Mouse (Mus musculus): ENCODE data around the gene Sh3tc1.
A peak's percentile ranks its signal among the peaks of the same experiment; 100 is the strongest.

The Sh3tc1 gene

GRCm38 (mm10) chr5:35712517-35712916, 27.3 kb downstream of the Sh3tc1 start:
- no peak for TF ChIP-seq NANOG (IDR thresholded peaks at IDR 0.05; ENCODE audit: borderline replicate concordance, low read length)
- TF ChIP-seq CTCF (conservative IDR thresholded peaks at IDR 0.05; ENCODE audit: low read length) = no peak
- no peak for TF ChIP-seq POU5F1 (IDR thresholded peaks at IDR 0.05; ENCODE audit: borderline replicate concordance, low read length)
- H3K4me3 ChIP-seq (replicated peaks; ENCODE audit: low read length) = no peak overlapping the region

GRCm38 (mm10) chr5:35710931-35711330, 28.9 kb downstream of the Sh3tc1 start:
- peaks cover 57% of the 10 kb centered on the region for H3K4me1 ChIP-seq (replicated peaks; ENCODE audit: low read depth, low read length)

More at GRCm38 (mm10) chr5:35712517-35712916, 27.3 kb downstream of the Sh3tc1 start:
- Histone ChIP-seq H3K36me3 (ENCODE audit: insufficient read depth, low read length) (peaks cover 61% of the 10 kb centered on the region), H3K27me3 (ENCODE audit: insufficient read depth, low read length) (no peaks in the 10 kb centered on the region), H3K9me3 (ENCODE audit: low read length) (no peaks in the 10 kb centered on the region), H3K4me1 (replicated peaks; ENCODE audit: low read depth, low read length) (peaks cover 64% of the 10 kb centered on the region)

GRCm38 (mm10) chr5:35710481-35710880, 29.3 kb downstream of the Sh3tc1 start:
- no peak for TF ChIP-seq CTCF (conservative IDR thresholded peaks at IDR 0.05; ENCODE audit: low read length)
- no peak for TF ChIP-seq POU5F1 (IDR thresholded peaks at IDR 0.05; ENCODE audit: borderline replicate concordance, low read length)
- TF ChIP-seq NANOG (IDR thresholded peaks at IDR 0.05; ENCODE audit: borderline replicate concordance, low read length) = no peak

More at GRCm38 (mm10) chr5:35710931-35711330, 28.9 kb downstream of the Sh3tc1 start:
- Histone ChIP-seq H3K9me3 (ENCODE audit: low read length) (no peaks in the 10 kb centered on the region), H3K27me3 (ENCODE audit: insufficient read depth, low read length) (no peaks in the 10 kb centered on the region), H3K36me3 (ENCODE audit: insufficient read depth, low read length) (peaks cover 59% of the 10 kb centered on the region), H3K4me3 (replicated peaks; ENCODE audit: low read length) (no peak overlapping the region)
- TF ChIP-seq NANOG (IDR thresholded peaks at IDR 0.05; ENCODE audit: borderline replicate concordance, low read length) = no peak

GRCm38 (mm10) chr5:35705411-35705810, 34.4 kb downstream of the Sh3tc1 start:
- Histone ChIP-seq H3K27me3 (ENCODE audit: insufficient read depth, low read length) (no peaks in the 10 kb centered on the region), H3K4me1 (replicated peaks; ENCODE audit: low read depth, low read length) (peaks cover 53% of the 10 kb centered on the region), H3K9me3 (ENCODE audit: low read length) (no peaks in the 10 kb centered on the region), H3K36me3 (ENCODE audit: insufficient read depth, low read length) (peaks cover 46% of the 10 kb centered on the region), H3K4me3 (replicated peaks; ENCODE audit: low read length) (no peak overlapping the region)
- TF ChIP-seq NANOG (IDR thresholded peaks at IDR 0.05; ENCODE audit: borderline replicate concordance, low read length) (no peak), CTCF (conservative IDR thresholded peaks at IDR 0.05; ENCODE audit: low read length) (no peak), POU5F1 (IDR thresholded peaks at IDR 0.05; ENCODE audit: borderline replicate concordance, low read length) (no peak)

More at GRCm38 (mm10) chr5:35710481-35710880, 29.3 kb downstream of the Sh3tc1 start:
- H3K4me1 ChIP-seq (replicated peaks; ENCODE audit: low read depth, low read length) = peaks cover 53% of the 10 kb centered on the region
- no peaks in the 10 kb centered on the region for H3K9me3 ChIP-seq (ENCODE audit: low read length)
- no peak overlapping the region for H3K4me3 ChIP-seq (replicated peaks; ENCODE audit: low read length)
- H3K27me3 ChIP-seq (ENCODE audit: insufficient read depth, low read length) = no peaks in the 10 kb centered on the region
- peaks cover 59% of the 10 kb centered on the region for H3K36me3 ChIP-seq (ENCODE audit: insufficient read depth, low read length)

- Histone ChIP-seq H3K27me3 (ENCODE audit: insufficient read depth, low read length) (no peaks in the 10 kb centered on the region), H3K4me3 (replicated peaks; ENCODE audit: low read length) (no peak overlapping the region), H3K4me1 (replicated peaks; ENCODE audit: low read depth, low read length) (peaks cover 51% of the 10 kb centered on the region), H3K36me3 (ENCODE audit: insufficient read depth, low read length) (peaks cover 47% of the 10 kb centered on the region), H3K9me3 (ENCODE audit: low read length) (no peaks in the 10 kb centered on the region)
- TF ChIP-seq NANOG (IDR thresholded peaks at IDR 0.05; ENCODE audit: borderline replicate concordance, low read length) = no peak
- TF ChIP-seq POU5F1 (IDR thresholded peaks at IDR 0.05; ENCODE audit: borderline replicate concordance, low read length) = no peak
- TF ChIP-seq CTCF (conservative IDR thresholded peaks at IDR 0.05; ENCODE audit: low read length) = no peak
Measured at GRCm38 (mm10) chr5:35703814-35704213, 36.0 kb downstream of the Sh3tc1 start.

GRCm38 (mm10) chr5:35703183-35703582, 36.6 kb downstream of the Sh3tc1 start:
- H3K36me3 ChIP-seq (ENCODE audit: insufficient read depth, low read length) = peaks cover 53% of the 10 kb centered on the region
- no peak overlapping the region for H3K4me3 ChIP-seq (replicated peaks; ENCODE audit: low read length)
- no peaks in the 10 kb centered on the region for H3K9me3 ChIP-seq (ENCODE audit: low read length)
- H3K4me1 ChIP-seq (replicated peaks; ENCODE audit: low read depth, low read length) = peaks cover 57% of the 10 kb centered on the region
- no peak for TF ChIP-seq POU5F1 (IDR thresholded peaks at IDR 0.05; ENCODE audit: borderline replicate concordance, low read length)
- H3K27me3 ChIP-seq (ENCODE audit: insufficient read depth, low read length) = no peaks in the 10 kb centered on the region

- peaks cover 55% of the 10 kb centered on the region for H3K36me3 ChIP-seq (ENCODE audit: insufficient read depth, low read length)
- peaks cover 57% of the 10 kb centered on the region for H3K4me1 ChIP-seq (replicated peaks; ENCODE audit: low read depth, low read length)
- H3K4me3 ChIP-seq (replicated peaks; ENCODE audit: low read length) = no peak overlapping the region
- H3K9me3 ChIP-seq (ENCODE audit: low read length) = no peaks in the 10 kb centered on the region
- H3K27me3 ChIP-seq (ENCODE audit: insufficient read depth, low read length) = no peaks in the 10 kb centered on the region
- TF ChIP-seq CTCF (conservative IDR thresholded peaks at IDR 0.05; ENCODE audit: low read length) (no peak), POU5F1 (IDR thresholded peaks at IDR 0.05; ENCODE audit: borderline replicate concordance, low read length) (no peak), NANOG (IDR thresholded peaks at IDR 0.05; ENCODE audit: borderline replicate concordance, low read length) (no peak)
Measured at GRCm38 (mm10) chr5:35702582-35703140, 37.1 kb downstream of the Sh3tc1 start.

GRCm38 (mm10) chr5:35701042-35701441, 38.7 kb downstream of the Sh3tc1 start:
- no peak for TF ChIP-seq NANOG (IDR thresholded peaks at IDR 0.05; ENCODE audit: borderline replicate concordance, low read length)
- peak; percentile 80 for TF ChIP-seq CTCF (conservative IDR thresholded peaks at IDR 0.05; ENCODE audit: low read length)
- H3K27me3 ChIP-seq (ENCODE audit: insufficient read depth, low read length) = no peaks in the 10 kb centered on the region

GRCm38 (mm10) chr5:35695815-35696214, 44.0 kb downstream of the Sh3tc1 start:
- Histone ChIP-seq H3K27me3 (ENCODE audit: insufficient read depth, low read length) (no peaks in the 10 kb centered on the region), H3K9me3 (ENCODE audit: low read length) (no peaks in the 10 kb centered on the region), H3K36me3 (ENCODE audit: insufficient read depth, low read length) (peaks cover 28% of the 10 kb centered on the region), H3K4me1 (replicated peaks; ENCODE audit: low read depth, low read length) (peaks cover 42% of the 10 kb centered on the region), H3K4me3 (replicated peaks; ENCODE audit: low read length) (no peak overlapping the region)
- no peak for TF ChIP-seq NANOG (IDR thresholded peaks at IDR 0.05; ENCODE audit: borderline replicate concordance, low read length)
- TF ChIP-seq POU5F1 (IDR thresholded peaks at IDR 0.05; ENCODE audit: borderline replicate concordance, low read length) = no peak
- TF ChIP-seq CTCF (conservative IDR thresholded peaks at IDR 0.05; ENCODE audit: low read length) = peak; percentile 43

More at GRCm38 (mm10) chr5:35701042-35701441, 38.7 kb downstream of the Sh3tc1 start:
- Histone ChIP-seq H3K4me1 (replicated peaks; ENCODE audit: low read depth, low read length) (peaks cover 50% of the 10 kb centered on the region), H3K9me3 (ENCODE audit: low read length) (no peaks in the 10 kb centered on the region), H3K36me3 (ENCODE audit: insufficient read depth, low read length) (peaks cover 49% of the 10 kb centered on the region), H3K4me3 (replicated peaks; ENCODE audit: low read length) (no peak overlapping the region)

Data from E14TG2a.4 (cell line).